Mouse (Mus musculus) kidney, postnatal 0 days (tissue): ENCODE measurements around the gene Pgm2l1. TPM values are rescaled to one million over a fixed set of nuclear protein-coding genes. Genes with fewer than 3 reads are reported as not detected.

ENCODE experiments used
- ATAC-seq: fragments of 200-750 bp; cut with Nextera tagmentation; replicated peaks from 2 replicates; pipeline ENCODE4 v1.8.0; 2017; ENCODE audit warnings: low read depth, moderate number of reproducible peaks, moderate TSS enrichment, moderate library complexity; ENCODE audit not compliant: low FRiP score
- DNase-seq: peaks from one replicate; pipeline ENCODE4 v3.0.0-alpha.2; 2016; ENCODE audit warnings: low spot score
- H3K27ac ChIP-seq: fragments of 300-500 bp; sonication (generic); 2 replicates; pipeline ENCODE4 v1.5.1; 2014; ENCODE audit warnings: mild to moderate bottlenecking
- H3K27me3 ChIP-seq: fragments of 300-500 bp; sonication (generic); 2 replicates; pipeline ENCODE4 v1.6.1; 2014; ENCODE audit warnings: low read length, mixed read lengths; ENCODE audit not compliant: insufficient read depth
- H3K36me3 ChIP-seq: fragments of 300-500 bp; sonication (generic); 2 replicates; pipeline ENCODE4 v1.6.1; 2014; ENCODE audit warnings: low read length, mixed read lengths; ENCODE audit not compliant: insufficient read depth
- H3K4me1 ChIP-seq: fragments of 300-500 bp; sonication (generic); replicated peaks from 2 replicates; pipeline ENCODE4 v1.6.1; 2014; ENCODE audit warnings: antibody characterized with exemption, low read length, mixed read lengths; ENCODE audit not compliant: insufficient read depth
- H3K4me2 ChIP-seq: fragments of 300-500 bp; sonication (generic); 2 replicates; pipeline ENCODE4 v1.6.1; 2014; ENCODE audit warnings: mild to moderate bottlenecking, low read length, moderate library complexity, mixed read lengths
- H3K4me3 ChIP-seq: fragments of 300-500 bp; sonication (generic); replicated peaks from 2 replicates; pipeline ENCODE4 v1.5.1; 2014; ENCODE audit warnings: low read depth, low read length
- H3K9ac ChIP-seq: fragments of 300-500 bp; sonication (generic); 2 replicates; pipeline ENCODE4 v1.6.1; 2014; ENCODE audit warnings: low read depth, low read length
- H3K9me3 ChIP-seq: fragments of 300-500 bp; sonication (generic); replicated peaks from 2 replicates; pipeline ENCODE4 v1.6.1; 2016; ENCODE audit warnings: low read length, inconsistent platforms, mixed read lengths
- CTCF ChIP-seq: IDR thresholded peaks from 2 replicates; pipeline ENCODE4 v1.5.1; 2016; ENCODE audit warnings: antibody characterized with exemption, low read depth, mild to moderate bottlenecking, moderate library complexity
- WGBS: fragments of 180-500 bp; shearing (Covaris S2); extraction: QIAGEN DNeasy Blood & Tissue Kit; methylation state at CpG from one replicate; pipeline ENCODE4 v1.1.7; 2014; 5-methylcytosine and 5-hydroxymethylcytosine counted together
- polyA plus RNA-seq: library from polyadenylated mRNA; unstranded; fragments of >200 nt; fragmentation: Nextera tagmentation; extraction: Ambion mirVana; gene quantifications from 2 replicates; pipeline ENCODE4 v1.2.1, GENCODE M21; 2015

Gene Pgm2l1
- polyA plus RNA-seq, 1 experiment from 2014 or later = 2.5 TPM

DNA sequence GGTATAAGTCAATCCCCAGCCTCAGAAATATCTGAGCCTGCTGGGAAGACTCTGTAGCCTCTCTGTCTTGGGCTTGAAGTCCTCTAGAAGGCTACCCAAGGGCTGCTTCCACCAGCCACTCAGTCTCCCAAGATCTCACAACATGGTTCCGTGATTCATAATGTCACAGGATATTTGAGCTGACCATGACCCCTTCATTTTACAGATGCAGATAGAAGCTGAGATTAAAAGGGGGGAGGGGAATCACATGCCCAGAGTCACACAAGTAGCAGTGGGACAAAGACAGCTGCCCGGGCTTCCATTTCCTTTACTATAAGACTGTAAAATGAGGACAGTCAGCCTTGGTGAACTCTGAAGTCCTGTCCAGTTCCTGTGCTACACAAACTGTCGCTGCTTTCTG lies 45.6 kb upstream of the Pgm2l1 start:
- no peaks in the 10 kb centered on the region for H3K9me3 ChIP-seq
- H3K4me3 ChIP-seq = no peak overlapping the region
- H3K4me2 ChIP-seq = no peak overlapping the region
- ATAC-seq (no peak), DNase-seq (no peak)
- 62% methylated on average over 3 of the region's 3 CpGs for WGBS
- no peak overlapping the region for H3K27ac ChIP-seq
- H3K9ac ChIP-seq = no peak overlapping the region
- H3K4me1 ChIP-seq = peaks cover 10% of the 10 kb centered on the region; the same call in 1 of the 2 replicates
- H3K36me3 ChIP-seq = no peaks in the 10 kb centered on the region
- peaks cover 19% of the 10 kb centered on the region for H3K27me3 ChIP-seq
- TF ChIP-seq CTCF = no peak

DNA sequence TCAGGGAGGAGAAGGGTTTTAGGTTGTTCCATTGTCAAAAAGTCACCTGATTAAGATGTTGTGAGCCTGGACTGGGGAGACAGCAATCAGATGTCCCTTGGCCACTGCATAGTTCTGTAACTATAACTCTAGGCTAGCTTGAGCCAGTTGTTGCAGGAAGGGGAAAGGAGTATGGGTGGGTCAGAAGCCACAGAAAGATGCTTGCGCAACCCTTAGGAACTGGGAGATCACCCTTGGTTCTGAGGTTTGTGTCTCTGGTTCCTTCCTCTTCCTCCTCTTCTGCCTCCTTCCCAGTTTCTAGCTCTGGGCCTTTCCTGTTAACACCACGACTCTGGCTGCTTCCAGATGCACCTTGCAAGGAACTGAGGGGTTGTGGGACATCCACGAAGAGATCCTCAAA lies 44.8 kb upstream of the Pgm2l1 start:
- TF ChIP-seq CTCF = no peak
- Histone ChIP-seq H3K4me2 (no peak overlapping the region), H3K4me3 (no peak overlapping the region), H3K27me3 (peaks cover 17% of the 10 kb centered on the region), H3K36me3 (no peaks in the 10 kb centered on the region), H3K9ac (no peak overlapping the region), H3K9me3 (no peaks in the 10 kb centered on the region), H3K27ac (no peak overlapping the region), H3K4me1 (peaks cover 10% of the 10 kb centered on the region; the same call in 1 of the 2 replicates)
- no peak for ATAC-seq
- 79% methylated on average over 3 of the region's 3 CpGs for WGBS
- no peak for DNase-seq

- 26% methylated on average over 7 of the region's 7 CpGs for WGBS
- ATAC-seq = no peak
- Histone ChIP-seq H3K9me3 (no peaks in the 10 kb centered on the region), H3K4me3 (no peak overlapping the region), H3K4me2 (no peak overlapping the region), H3K27me3 (no peaks in the 10 kb centered on the region), H3K36me3 (no peaks in the 10 kb centered on the region), H3K9ac (no peak overlapping the region), H3K27ac (no peak overlapping the region), H3K4me1 (no peaks in the 10 kb centered on the region)
- DNase-seq = peak; percentile 62
- TF ChIP-seq CTCF = peak; percentile 86
Measured at GRCm38 (mm10) chr7:100187601-100188000, 39.6 kb upstream of the Pgm2l1 start.

GRCm38 (mm10) chr7:100190167-100190566 lies 37.0 kb upstream of the Pgm2l1 start:
- 31% methylated on average over 4 of the region's 4 CpGs for WGBS
- H3K36me3 ChIP-seq = no peaks in the 10 kb centered on the region
- H3K27ac ChIP-seq = no peak overlapping the region
- no peaks in the 10 kb centered on the region for H3K4me1 ChIP-seq
- no peak overlapping the region for H3K9ac ChIP-seq
- no peak for DNase-seq
- H3K4me2 ChIP-seq = no peak overlapping the region
- no peaks in the 10 kb centered on the region for H3K27me3 ChIP-seq
- TF ChIP-seq CTCF = no peak
- no peak for ATAC-seq
- no peak overlapping the region for H3K4me3 ChIP-seq
- no peaks in the 10 kb centered on the region for H3K9me3 ChIP-seq

DNA sequence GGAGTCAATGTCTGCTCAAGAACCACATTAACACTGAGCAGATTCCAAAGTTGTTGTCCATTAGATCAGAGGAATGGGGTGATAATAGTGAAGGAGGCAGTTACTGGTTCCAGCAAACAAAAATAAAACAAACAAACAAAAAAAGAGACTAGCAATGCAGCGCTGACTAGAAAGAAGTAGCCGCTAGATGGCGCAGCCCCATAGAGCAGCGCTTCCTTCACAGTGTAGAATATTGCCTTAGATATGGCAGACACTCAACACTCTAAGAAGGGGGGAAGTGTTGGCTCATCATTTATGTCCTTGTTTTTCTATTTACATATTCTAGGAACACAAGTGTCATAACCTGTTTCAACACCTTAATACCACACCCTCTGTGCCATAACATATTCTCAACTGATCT lies 36.4 kb upstream of the Pgm2l1 start:
- Histone ChIP-seq H3K9ac (no peak overlapping the region), H3K27ac (no peak overlapping the region), H3K9me3 (no peaks in the 10 kb centered on the region), H3K27me3 (no peaks in the 10 kb centered on the region), H3K4me2 (no peak overlapping the region), H3K4me1 (no peaks in the 10 kb centered on the region), H3K4me3 (no peak overlapping the region), H3K36me3 (no peaks in the 10 kb centered on the region)
- ATAC-seq (no peak; the same call in 1 of the 2 replicates), DNase-seq (peak; percentile 84)
- peak; percentile 92 for TF ChIP-seq CTCF
- WGBS = 6% methylated on average over 4 of the region's 4 CpGs

GRCm38 (mm10) chr7:100201191-100201590 lies 26.0 kb upstream of the Pgm2l1 start:
- no peak overlapping the region for H3K4me3 ChIP-seq
- ATAC-seq (no peak), DNase-seq (no peak)
- H3K27me3 ChIP-seq = no peaks in the 10 kb centered on the region
- no peaks in the 10 kb centered on the region for H3K36me3 ChIP-seq
- H3K4me1 ChIP-seq = no peaks in the 10 kb centered on the region
- WGBS = 85% methylated on average over 3 of the region's 3 CpGs
- no peak overlapping the region for H3K4me2 ChIP-seq
- no peak for TF ChIP-seq CTCF
- no peaks in the 10 kb centered on the region for H3K9me3 ChIP-seq
- no peak overlapping the region for H3K9ac ChIP-seq
- no peak overlapping the region for H3K27ac ChIP-seq

GRCm38 (mm10) chr7:100203616-100204015 lies 23.6 kb upstream of the Pgm2l1 start:
- Histone ChIP-seq H3K4me3 (no peak overlapping the region), H3K9me3 (no peaks in the 10 kb centered on the region), H3K4me2 (no peak overlapping the region), H3K27ac (no peak overlapping the region), H3K36me3 (no peaks in the 10 kb centered on the region), H3K4me1 (no peaks in the 10 kb centered on the region), H3K27me3 (no peaks in the 10 kb centered on the region), H3K9ac (no peak overlapping the region)
- WGBS = 59% methylated on average over 3 of the region's 3 CpGs
- DNase-seq (no peak), ATAC-seq (no peak)
- TF ChIP-seq CTCF = no peak
